Mouse (Mus musculus): ENCODE results near the gene Dgki. TPM values are rescaled to one million over a fixed set of nuclear protein-coding genes. Genes with fewer than 3 reads are reported as not detected.
A peak's percentile ranks its signal among the peaks of the same experiment; 100 is the strongest.

The Dgki gene
- polyA plus RNA-seq, 1 experiment from 2014 or later, result 0.67 TPM

DNA sequence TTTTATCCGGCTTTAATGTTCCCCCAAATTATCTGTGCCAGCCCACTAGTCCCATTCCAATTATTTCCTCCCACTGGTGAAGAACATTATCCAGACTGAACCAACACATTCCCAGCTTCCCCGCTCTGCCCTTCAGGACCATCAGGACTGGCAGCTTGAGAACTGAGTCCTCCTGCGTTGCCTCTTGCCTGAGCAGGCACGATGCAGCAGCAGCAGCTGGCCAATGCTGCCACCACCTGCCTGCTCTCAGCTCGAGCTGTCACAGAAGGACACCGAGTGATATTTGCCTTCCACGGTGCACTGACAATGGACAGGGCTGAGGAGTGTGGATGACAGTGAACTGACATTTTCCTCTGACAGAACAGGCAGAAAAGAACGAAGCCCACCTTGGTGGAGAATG is 261.5 kb downstream of the Dgki start:
- no peaks in the 10 kb centered on the region for H3K36me3 ChIP-seq (ENCODE audit: control insufficient read depth, insufficient read depth, low read length)
- no peak overlapping the region for H3K4me3 ChIP-seq (ENCODE audit: low read length)
- no peaks in the 10 kb centered on the region for H3K9me3 ChIP-seq (ENCODE audit: control insufficient read depth, low read length)
- no peak overlapping the region for H3K27ac ChIP-seq (ENCODE audit: low read length)
- H3K4me1 ChIP-seq (replicated peaks; ENCODE audit: control insufficient read depth, insufficient read depth, low read length), result no peaks in the 10 kb centered on the region; the same call in 1 of the 2 replicates
- WGBS, result 35% methylated on average over 8 of the region's 8 CpGs
- H3K4me2 ChIP-seq (ENCODE audit: low read depth, low read length), result no peak overlapping the region
- ATAC-seq (ENCODE audit: low read depth), result no peak
- no peak overlapping the region for H3K9ac ChIP-seq (ENCODE audit: low read length)
- H3K27me3 ChIP-seq (ENCODE audit: control insufficient read depth, insufficient read depth, low read depth, low read length), result no peaks in the 10 kb centered on the region

GRCm38 (mm10) chr6:37037115-37037908 is 262.7 kb downstream of the Dgki start:
- Histone ChIP-seq H3K4me1 (replicated peaks; ENCODE audit: control insufficient read depth, insufficient read depth, low read length) (no peaks in the 10 kb centered on the region; the same call in 1 of the 2 replicates), H3K27me3 (ENCODE audit: control insufficient read depth, insufficient read depth, low read depth, low read length) (no peaks in the 10 kb centered on the region), H3K4me3 (ENCODE audit: low read length) (no peak overlapping the region), H3K4me2 (ENCODE audit: low read depth, low read length) (no peak overlapping the region), H3K36me3 (ENCODE audit: control insufficient read depth, insufficient read depth, low read length) (no peaks in the 10 kb centered on the region), H3K27ac (ENCODE audit: low read length) (no peak overlapping the region), H3K9me3 (ENCODE audit: control insufficient read depth, low read length) (no peaks in the 10 kb centered on the region), H3K9ac (ENCODE audit: low read length) (no peak overlapping the region)
- peak; percentile 80; the same call in 1 of the 2 replicates for ATAC-seq (ENCODE audit: low read depth)
- WGBS, result 73% methylated on average over 11 of the region's 11 CpGs

GRCm38 (mm10) chr6:37035681-37036080 is 264.3 kb downstream of the Dgki start:
- no peaks in the 10 kb centered on the region for H3K9me3 ChIP-seq (ENCODE audit: control insufficient read depth, low read length)
- ATAC-seq (ENCODE audit: low read depth), result no peak
- no peaks in the 10 kb centered on the region for H3K36me3 ChIP-seq (ENCODE audit: control insufficient read depth, insufficient read depth, low read length)
- 84% methylated on average over 6 of the region's 6 CpGs for WGBS
- no peaks in the 10 kb centered on the region; the same call in 1 of the 2 replicates for H3K4me1 ChIP-seq (replicated peaks; ENCODE audit: control insufficient read depth, insufficient read depth, low read length)
- no peak overlapping the region for H3K27ac ChIP-seq (ENCODE audit: low read length)
- H3K4me2 ChIP-seq (ENCODE audit: low read depth, low read length), result no peak overlapping the region
- no peak overlapping the region for H3K9ac ChIP-seq (ENCODE audit: low read length)
- no peak overlapping the region for H3K4me3 ChIP-seq (ENCODE audit: low read length)
- H3K27me3 ChIP-seq (ENCODE audit: control insufficient read depth, insufficient read depth, low read depth, low read length), result no peaks in the 10 kb centered on the region

DNA sequence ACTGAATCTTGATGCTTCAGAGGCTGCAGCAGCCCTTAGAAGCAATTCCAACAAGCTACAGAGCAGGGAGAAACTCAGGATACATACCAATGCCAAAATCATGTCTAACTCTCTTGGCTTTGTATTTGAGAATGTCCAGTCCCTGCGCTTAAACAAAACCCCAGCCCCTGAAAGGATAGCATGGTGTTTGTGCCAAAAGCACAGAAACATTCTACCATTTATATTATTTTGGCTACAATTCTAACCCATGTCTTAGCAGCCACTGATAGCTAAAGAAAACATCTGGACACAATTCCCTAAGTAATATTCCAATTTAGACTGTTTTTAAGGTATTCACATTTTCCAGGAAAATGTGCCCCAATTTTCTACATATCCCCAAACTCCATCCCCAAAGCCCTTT is 269.0 kb downstream of the Dgki start:
- Histone ChIP-seq H3K9me3 (ENCODE audit: control insufficient read depth, low read length) (no peaks in the 10 kb centered on the region), H3K4me3 (ENCODE audit: low read length) (no peak overlapping the region), H3K9ac (ENCODE audit: low read length) (no peak overlapping the region), H3K4me2 (ENCODE audit: low read depth, low read length) (no peak overlapping the region), H3K4me1 (replicated peaks; ENCODE audit: control insufficient read depth, insufficient read depth, low read length) (peaks cover 4% of the 10 kb centered on the region), H3K36me3 (ENCODE audit: control insufficient read depth, insufficient read depth, low read length) (no peaks in the 10 kb centered on the region), H3K27ac (ENCODE audit: low read length) (peak overlapping the region; percentile 76), H3K27me3 (ENCODE audit: control insufficient read depth, insufficient read depth, low read depth, low read length) (no peaks in the 10 kb centered on the region)
- WGBS, result 37% methylated on average over 1 of the region's 1 CpGs
- ATAC-seq (ENCODE audit: low read depth), result peak; percentile 78

DNA sequence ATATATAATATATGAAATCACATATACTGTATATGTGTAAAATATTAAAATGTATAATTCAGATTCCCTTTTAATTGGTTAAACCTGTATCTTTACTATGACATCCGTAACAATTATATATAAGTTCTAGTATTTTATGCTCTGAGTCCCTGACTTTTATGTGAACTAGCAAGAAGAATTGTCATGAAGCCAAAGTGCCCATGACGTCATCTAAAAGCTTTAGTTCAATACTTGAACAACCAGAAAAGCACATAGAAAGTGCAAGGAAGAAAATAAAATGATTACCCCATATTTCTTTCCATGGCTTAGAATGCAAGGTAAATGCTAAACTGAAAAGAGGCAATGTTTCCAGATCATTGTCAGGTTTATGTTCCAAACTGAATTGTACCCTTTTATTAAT is 269.6 kb downstream of the Dgki start:
- H3K4me3 ChIP-seq (ENCODE audit: low read length), result no peak overlapping the region
- WGBS, result 61% methylated on average over 2 of the region's 2 CpGs
- no peaks in the 10 kb centered on the region for H3K9me3 ChIP-seq (ENCODE audit: control insufficient read depth, low read length)
- no peaks in the 10 kb centered on the region for H3K27me3 ChIP-seq (ENCODE audit: control insufficient read depth, insufficient read depth, low read depth, low read length)
- H3K27ac ChIP-seq (ENCODE audit: low read length), result peak overlapping the region; percentile 76; the same call in 1 of the 2 replicates
- peaks cover 8% of the 10 kb centered on the region for H3K4me1 ChIP-seq (replicated peaks; ENCODE audit: control insufficient read depth, insufficient read depth, low read length)
- H3K4me2 ChIP-seq (ENCODE audit: low read depth, low read length), result no peak overlapping the region
- H3K36me3 ChIP-seq (ENCODE audit: control insufficient read depth, insufficient read depth, low read length), result no peaks in the 10 kb centered on the region
- no peak overlapping the region for H3K9ac ChIP-seq (ENCODE audit: low read length)
- no peak for ATAC-seq (ENCODE audit: low read depth)

GRCm38 (mm10) chr6:37028841-37029240 is 271.1 kb downstream of the Dgki start:
- Histone ChIP-seq H3K27ac (ENCODE audit: low read length) (no peak overlapping the region), H3K4me2 (ENCODE audit: low read depth, low read length) (no peak overlapping the region), H3K27me3 (ENCODE audit: control insufficient read depth, insufficient read depth, low read depth, low read length) (no peaks in the 10 kb centered on the region), H3K4me1 (replicated peaks; ENCODE audit: control insufficient read depth, insufficient read depth, low read length) (peaks cover 8% of the 10 kb centered on the region), H3K4me3 (ENCODE audit: low read length) (no peak overlapping the region), H3K36me3 (ENCODE audit: control insufficient read depth, insufficient read depth, low read length) (no peaks in the 10 kb centered on the region), H3K9ac (ENCODE audit: low read length) (no peak overlapping the region), H3K9me3 (ENCODE audit: control insufficient read depth, low read length) (no peaks in the 10 kb centered on the region)
- no peak for ATAC-seq (ENCODE audit: low read depth)
- WGBS, result 84% methylated on average over 6 of the region's 6 CpGs

- no peak overlapping the region for H3K4me3 ChIP-seq (ENCODE audit: low read length)
- 82% methylated on average over 2 of the region's 2 CpGs for WGBS
- peaks cover 8% of the 10 kb centered on the region for H3K4me1 ChIP-seq (replicated peaks; ENCODE audit: control insufficient read depth, insufficient read depth, low read length)
- H3K9me3 ChIP-seq (ENCODE audit: control insufficient read depth, low read length), result no peaks in the 10 kb centered on the region
- no peaks in the 10 kb centered on the region for H3K36me3 ChIP-seq (ENCODE audit: control insufficient read depth, insufficient read depth, low read length)
- no peak overlapping the region for H3K27ac ChIP-seq (ENCODE audit: low read length)
- no peak overlapping the region for H3K4me2 ChIP-seq (ENCODE audit: low read depth, low read length)
- no peak for ATAC-seq (ENCODE audit: low read depth)
- H3K9ac ChIP-seq (ENCODE audit: low read length), result no peak overlapping the region
- no peaks in the 10 kb centered on the region for H3K27me3 ChIP-seq (ENCODE audit: control insufficient read depth, insufficient read depth, low read depth, low read length)
Measured at GRCm38 (mm10) chr6:37028300-37028699, 271.7 kb downstream of the Dgki start.

DNA sequence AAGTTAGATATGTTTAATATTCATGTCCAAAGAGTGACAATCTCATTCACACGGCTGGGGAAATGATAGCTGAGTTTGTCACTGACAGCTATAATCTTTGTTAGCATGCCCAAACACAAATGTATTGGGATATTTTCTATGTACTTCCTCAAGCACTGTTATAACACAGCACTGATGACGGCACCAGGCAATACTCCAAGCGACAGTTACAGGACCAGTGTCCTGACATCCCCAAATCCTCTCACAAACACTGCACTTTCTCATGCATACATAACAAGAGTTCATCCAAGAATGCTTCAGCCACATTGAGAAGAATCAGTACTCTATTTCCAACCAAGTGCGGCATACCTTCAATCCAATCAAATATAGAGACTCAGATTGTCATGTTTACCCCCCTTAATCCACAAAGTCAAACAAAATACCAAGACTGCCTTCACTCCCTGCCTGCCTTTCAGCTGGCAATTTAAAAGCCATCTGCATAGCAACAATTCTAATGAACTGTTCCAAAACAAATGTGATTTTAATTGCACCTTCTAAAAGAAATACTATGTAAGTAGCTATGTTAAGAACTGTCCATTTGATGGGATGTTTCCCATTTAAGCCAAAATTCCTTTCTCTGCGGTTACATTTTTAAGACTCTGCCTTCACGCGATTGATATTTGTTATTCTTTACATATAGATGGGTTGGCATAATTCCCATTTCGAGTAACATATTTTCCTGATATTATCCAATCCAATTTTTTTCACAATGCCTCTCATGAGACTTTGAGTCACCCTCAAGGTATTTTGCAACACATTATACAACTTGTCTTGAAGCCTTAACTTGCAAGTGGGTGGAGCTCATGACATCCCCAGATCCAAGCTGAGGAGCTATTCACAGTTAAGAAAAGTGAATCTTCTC is 273.4 kb downstream of the Dgki start:
- 45% methylated on average over 8 of the region's 8 CpGs for WGBS
- Histone ChIP-seq H3K36me3 (ENCODE audit: control insufficient read depth, insufficient read depth, low read length) (no peaks in the 10 kb centered on the region), H3K4me2 (ENCODE audit: low read depth, low read length) (no peak overlapping the region), H3K4me1 (replicated peaks; ENCODE audit: control insufficient read depth, insufficient read depth, low read length) (peaks cover 8% of the 10 kb centered on the region), H3K9me3 (ENCODE audit: control insufficient read depth, low read length) (no peaks in the 10 kb centered on the region), H3K27ac (ENCODE audit: low read length) (peak overlapping the region; percentile 59), H3K27me3 (ENCODE audit: control insufficient read depth, insufficient read depth, low read depth, low read length) (no peaks in the 10 kb centered on the region), H3K4me3 (ENCODE audit: low read length) (no peak overlapping the region), H3K9ac (ENCODE audit: low read length) (no peak overlapping the region)
- ATAC-seq (ENCODE audit: low read depth), result peak; percentile 75

DNA sequence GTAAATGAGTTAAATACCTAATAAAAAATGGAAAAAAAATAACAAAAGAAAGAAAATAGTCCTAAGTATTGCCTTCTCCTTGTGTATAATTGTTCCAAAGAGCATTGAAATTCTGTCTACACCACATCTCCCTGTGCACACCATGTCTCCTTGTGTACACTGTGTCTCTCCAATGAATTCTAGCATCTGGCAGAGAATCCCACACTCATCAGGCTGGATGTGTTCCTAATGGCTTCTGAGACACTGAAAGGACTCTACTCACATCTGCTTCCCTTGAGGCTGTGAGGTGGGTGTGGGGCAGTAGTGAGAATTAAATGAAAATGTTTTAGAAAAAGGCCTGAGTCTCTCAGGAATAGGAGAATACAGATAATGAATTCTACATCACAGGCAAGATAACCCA is 283.9 kb downstream of the Dgki start:
- no peak for ATAC-seq (ENCODE audit: low read depth)
- H3K9ac ChIP-seq (ENCODE audit: low read length), result no peak overlapping the region
- H3K4me1 ChIP-seq (replicated peaks; ENCODE audit: control insufficient read depth, insufficient read depth, low read length), result peaks cover 6% of the 10 kb centered on the region; the same call in 1 of the 2 replicates
- no peak overlapping the region for H3K4me3 ChIP-seq (ENCODE audit: low read length)
- H3K27ac ChIP-seq (ENCODE audit: low read length), result no peak overlapping the region
- no peaks in the 10 kb centered on the region for H3K36me3 ChIP-seq (ENCODE audit: control insufficient read depth, insufficient read depth, low read length)
- no peak overlapping the region for H3K4me2 ChIP-seq (ENCODE audit: low read depth, low read length)
- H3K9me3 ChIP-seq (ENCODE audit: control insufficient read depth, low read length), result no peaks in the 10 kb centered on the region
- H3K27me3 ChIP-seq (ENCODE audit: control insufficient read depth, insufficient read depth, low read depth, low read length), result no peaks in the 10 kb centered on the region

All from lung, embryonic 16.5 days (tissue).